Mouse (Mus musculus) CH12.LX (cell line): ENCODE data around the gene Sh2b1. TPM values are rescaled to one million over a fixed set of nuclear protein-coding genes. Genes with fewer than 3 reads are reported as not detected.

Source experiments
- DNase-seq: peaks from one replicate; pipeline ENCODE4 v3.0.0-alpha.2; 2013; ENCODE audit errors: extremely low read depth
- H3K27ac ChIP-seq: 2 replicates; pipeline ENCODE4 v1.5.1; 2012; ENCODE audit warnings: low read depth, mild to moderate bottlenecking, control low read depth, moderate library complexity; ENCODE audit not compliant: insufficient read depth
- H3K27me3 ChIP-seq: replicated peaks from 2 replicates; pipeline ENCODE3; 2012; ENCODE audit warnings: inconsistent platforms
- H3K36me3 ChIP-seq, 2 experiments: replicated peaks in 1 of 2; 2 replicates each; pipeline versions ENCODE3 to v1.6.1; 2012; ENCODE audit warnings: inconsistent platforms in 1 of 2, low read length in 1 of 2, mild to moderate bottlenecking in 1 of 2, mixed read lengths in 1 of 2, moderate library complexity in 1 of 2; ENCODE audit not compliant: control insufficient read depth in 1 of 2, insufficient read depth in 1 of 2
- H3K4me1 ChIP-seq, 2 experiments: 2 replicates each; pipeline ENCODE4 v1.6.1; 2012; ENCODE audit warnings: inconsistent platforms in 1 of 2, moderate library complexity in 1 of 2; ENCODE audit not compliant: insufficient read depth in 2 of 2, control insufficient read depth in 1 of 2
- H3K4me2 ChIP-seq: 2 replicates; pipeline ENCODE4 v1.6.1; 2012; ENCODE audit warnings: low read depth, mild to moderate bottlenecking, control low read depth; ENCODE audit not compliant: poor library complexity, insufficient read depth, severe bottlenecking
- H3K4me3 ChIP-seq, 3 experiments: fragments of 150-350 bp in 1 of 3; sonication (generic) in 1 of 3; replicated peaks in 1 of 3; 2 replicates each; pipeline versions ENCODE3 to v1.5.1; 2011 to 2012; ENCODE audit warnings: low read depth in 2 of 3, low read length in 2 of 3, mild to moderate bottlenecking in 2 of 3, moderate library complexity in 2 of 3, control low read depth in 1 of 3, improper control_type of control experiment in 1 of 3, inconsistent platforms in 1 of 3, mixed read lengths in 1 of 3; ENCODE audit not compliant: poor library complexity in 1 of 3
- H3K79me2 ChIP-seq: replicated peaks from 2 replicates; pipeline ENCODE4 v1.6.1; 2012; ENCODE audit warnings: mild to moderate bottlenecking, moderate library complexity; ENCODE audit not compliant: control insufficient read depth, poor library complexity, insufficient read depth, severe bottlenecking; ENCODE audit errors: extremely low read depth
- H3K9ac ChIP-seq: 2 replicates; pipeline ENCODE4 v1.6.1; 2012; ENCODE audit warnings: low read depth, mild to moderate bottlenecking, control low read depth, moderate library complexity; ENCODE audit not compliant: insufficient read depth
- H3K9me3 ChIP-seq: replicated peaks from 2 replicates; pipeline ENCODE3; 2012; ENCODE audit warnings: low read length, inconsistent platforms, mixed read lengths
- BHLHE40 ChIP-seq: IDR thresholded peaks from 2 replicates; pipeline ENCODE4 v1.6.1; 2011; ENCODE audit warnings: mild to moderate bottlenecking, low read depth, low read length, improper control_type of control experiment
- CTCF ChIP-seq, 2 experiments: IDR thresholded peaks in 1 of 2; conservative IDR thresholded peaks in 1 of 2; 2 replicates each; pipeline ENCODE4 v1.5.1; 2011 to 2012; ENCODE audit warnings: low read depth in 2 of 2, low read length in 2 of 2, improper control_type of control experiment in 1 of 2, inconsistent platforms in 1 of 2, mild to moderate bottlenecking in 1 of 2, moderate library complexity in 1 of 2
- E2F4 ChIP-seq: IDR thresholded peaks from 2 replicates; pipeline ENCODE4 v1.6.1; 2011; ENCODE audit warnings: low read depth, low read length, improper control_type of control experiment; ENCODE audit not compliant: insufficient replicate concordance
- ELF1 ChIP-seq: IDR thresholded peaks from 2 replicates; pipeline ENCODE4 v1.6.1; 2014; ENCODE audit warnings: low read depth, mild to moderate bottlenecking, inconsistent platforms, low read length, improper control_type of control experiment
- EP300 ChIP-seq: IDR thresholded peaks from 2 replicates; pipeline ENCODE4 v1.6.1; 2011; ENCODE audit warnings: low read length, improper control_type of control experiment
- GABPA ChIP-seq: IDR thresholded peaks from 2 replicates; pipeline ENCODE4 v1.6.1; 2012; ENCODE audit warnings: low read depth, low read length, improper control_type of control experiment, inconsistent platforms; ENCODE audit not compliant: insufficient replicate concordance
- HCFC1 ChIP-seq: IDR thresholded peaks from 2 replicates; pipeline ENCODE4 v1.6.1; 2012; ENCODE audit warnings: low read depth, mild to moderate bottlenecking, inconsistent platforms, low read length, improper control_type of control experiment
- JUN ChIP-seq: IDR thresholded peaks from 2 replicates; pipeline ENCODE4 v1.6.1; 2011; ENCODE audit warnings: low read depth, mild to moderate bottlenecking, low read length, improper control_type of control experiment, moderate library complexity; ENCODE audit not compliant: insufficient read depth
- KAT2A ChIP-seq: IDR thresholded peaks from 2 replicates; pipeline ENCODE4 v1.6.1; 2012; ENCODE audit warnings: low read length, improper control_type of control experiment, inconsistent platforms; ENCODE audit not compliant: insufficient replicate concordance
- MAFK ChIP-seq: IDR thresholded peaks from 2 replicates; pipeline ENCODE4 v1.6.1; 2011; ENCODE audit warnings: low read length, improper control_type of control experiment; ENCODE audit not compliant: insufficient replicate concordance
- MAX ChIP-seq: IDR thresholded peaks from 2 replicates; pipeline ENCODE4 v1.6.1; 2011; ENCODE audit warnings: low read length, improper control_type of control experiment
- MEF2A ChIP-seq: IDR thresholded peaks from 2 replicates; pipeline ENCODE4 v1.6.1; 2014; ENCODE audit warnings: low read depth, mild to moderate bottlenecking, inconsistent platforms, low read length, improper control_type of control experiment, borderline replicate concordance
- MYC ChIP-seq: IDR thresholded peaks from 2 replicates; pipeline ENCODE4 v1.6.1; 2011; ENCODE audit warnings: low read depth, mild to moderate bottlenecking, improper control_type of control experiment, low read length
- NELFE ChIP-seq: IDR thresholded peaks from 2 replicates; pipeline ENCODE4 v1.6.1; 2011; ENCODE audit warnings: low read depth, low read length, improper control_type of control experiment
- NRF1 ChIP-seq: IDR thresholded peaks from 2 replicates; pipeline ENCODE4 v1.6.1; 2014; ENCODE audit warnings: low read depth, mild to moderate bottlenecking, inconsistent platforms, low read length, improper control_type of control experiment, moderate library complexity
- PAX5 ChIP-seq: IDR thresholded peaks from 2 replicates; pipeline ENCODE4 v1.6.1; 2012; ENCODE audit warnings: low read length, inconsistent platforms, mixed read lengths
- POLR2A ChIP-seq: IDR thresholded peaks from 2 replicates; pipeline ENCODE4 v1.6.1; 2011; ENCODE audit warnings: low read depth, mild to moderate bottlenecking, improper control_type of control experiment, low read length
- POLR2AphosphoS2 ChIP-seq: IDR thresholded peaks from 2 replicates; pipeline ENCODE4 v1.6.1; 2011; ENCODE audit warnings: low read depth, low read length, improper control_type of control experiment
- RCOR1 ChIP-seq: conservative IDR thresholded peaks from 2 replicates; pipeline ENCODE4 v1.6.1; 2012; ENCODE audit warnings: low read depth, mild to moderate bottlenecking, inconsistent platforms, low read length, improper control_type of control experiment
- SMC3 ChIP-seq: IDR thresholded peaks from 2 replicates; pipeline ENCODE4 v1.6.1; 2011; ENCODE audit warnings: low read depth, low read length, improper control_type of control experiment
- TBP ChIP-seq: conservative IDR thresholded peaks from 2 replicates; pipeline ENCODE4 v1.6.1; 2011; ENCODE audit warnings: low read depth, low read length, improper control_type of control experiment
- TCF12 ChIP-seq: IDR thresholded peaks from 2 replicates; pipeline ENCODE4 v1.6.1; 2014; ENCODE audit warnings: low read depth, mild to moderate bottlenecking, inconsistent platforms, low read length, improper control_type of control experiment
- UBTF ChIP-seq: IDR thresholded peaks from 2 replicates; pipeline ENCODE4 v1.6.1; 2012; ENCODE audit warnings: low read depth, mild to moderate bottlenecking, inconsistent platforms, low read length, improper control_type of control experiment, moderate library complexity
- USF1 ChIP-seq: IDR thresholded peaks from 2 replicates; pipeline ENCODE4 v1.6.1; 2014; ENCODE audit warnings: low read depth, mild to moderate bottlenecking, inconsistent platforms, low read length, improper control_type of control experiment
- ZC3H11A ChIP-seq: IDR thresholded peaks from 2 replicates; pipeline ENCODE4 v1.6.1; 2012; ENCODE audit warnings: low read depth, mild to moderate bottlenecking, inconsistent platforms, low read length, improper control_type of control experiment
- ZKSCAN1 ChIP-seq: IDR thresholded peaks from 2 replicates; pipeline ENCODE4 v1.6.1; 2012; ENCODE audit warnings: low read depth, inconsistent platforms, low read length, improper control_type of control experiment, borderline replicate concordance
- ZMIZ1 ChIP-seq: IDR thresholded peaks from 2 replicates; pipeline ENCODE4 v1.6.1; 2012; ENCODE audit warnings: low read depth, mild to moderate bottlenecking, inconsistent platforms, low read length, improper control_type of control experiment
- ZNF384 ChIP-seq: IDR thresholded peaks from 2 replicates; pipeline ENCODE4 v1.6.1; 2012; ENCODE audit warnings: low read depth, low read length, improper control_type of control experiment, inconsistent platforms
- dilution Hi-C: fragments of 300-500 bp; cut with MboI; formaldehyde crosslinking; loops from 2 replicates; pipeline ENCODE4 v1.14.3; 2020; ENCODE audit warnings: low sequenced_read_pairs; ENCODE audit not compliant: extremely low pct_unique_long_range_greater_than_20kb, extremely low pct_ligation_motif_present
- in situ Hi-C: fragments of 300-500 bp; cut with MboI; formaldehyde crosslinking; loops from 3 replicates; pipeline ENCODE4 v1.14.3; 2019; ENCODE audit warnings: low sequenced_read_pairs, low pct_ligation_motif_present, low pct_unique_long_range_greater_than_20kb, mixed read lengths
- polyA plus RNA-seq: library from polyadenylated mRNA; unstranded; fragments of >175 nt; gene quantifications from 2 replicates; pipeline ENCODE4 v1.2.1, GENCODE M21; 2012; ENCODE audit warnings: low read depth; ENCODE audit not compliant: insufficient read length
- total RNA-seq, 2 experiments: library from RNA; depleted of rRNA; stranded (reverse); fragments of 300-350 nt in 1 of 2; fragments of >200 nt in 1 of 2; gene quantifications; 2 replicates each; pipeline ENCODE4 v1.2.3; 2012 to 2014

Gene Sh2b1
- total and polyA plus RNA-seq, 3 experiments: 5.2 to 31.3 (median 13.4) TPM

- H3K27ac ChIP-seq: no peak overlapping the region
- no peak overlapping the region for H3K9ac ChIP-seq
- in situ Hi-C loops (no loop called here), dilution Hi-C loops (no loop called here)
- TF ChIP-seq MAX: no peak
- TF ChIP-seq TBP: no peak
- H3K4me3 ChIP-seq: no peak overlapping the region
- H3K9me3 ChIP-seq: no peaks in the 10 kb centered on the region
- H3K4me1 ChIP-seq: peaks cover 8 to 65% of the 10 kb centered on the region in 2 experiments
- H3K4me2 ChIP-seq: no peak overlapping the region
- peaks cover 45% of the 10 kb centered on the region for H3K79me2 ChIP-seq
- H3K27me3 ChIP-seq: no peaks in the 10 kb centered on the region
- DNase-seq: no peak
- H3K36me3 ChIP-seq: peaks cover 76 to 83% of the 10 kb centered on the region in 2 experiments
Observed at GRCm38 (mm10) chr7:126497966-126498365, 22.7 kb upstream of the Sh2b1 start.

GRCm38 (mm10) chr7:126496475-126496874, 21.3 kb upstream of the Sh2b1 start:
- Histone ChIP-seq H3K27me3 (no peaks in the 10 kb centered on the region), H3K9me3 (no peaks in the 10 kb centered on the region), H3K4me1 (peaks cover 13 to 76% of the 10 kb centered on the region in 2 experiments), H3K27ac (no peak overlapping the region), H3K4me3 (no peak overlapping the region), H3K9ac (no peak overlapping the region), H3K79me2 (peaks cover 42% of the 10 kb centered on the region), H3K4me2 (no peak overlapping the region), H3K36me3 (peaks cover 87 to 97% of the 10 kb centered on the region in 2 experiments)
- no peak for DNase-seq
- dilution Hi-C loops: no loop called here
- in situ Hi-C loops: no loop called here
- TF ChIP-seq SMC3 (no peak), ZNF384 (no peak), UBTF (no peak), PAX5 (no peak), NRF1 (no peak), ZKSCAN1 (no peak), USF1 (no peak), ZC3H11A (no peak), TCF12 (no peak), POLR2AphosphoS2 (no peak), HCFC1 (no peak), GABPA (no peak)

- no peak overlapping the region for H3K27ac ChIP-seq
- no peak overlapping the region for H3K4me2 ChIP-seq
- H3K27me3 ChIP-seq: no peaks in the 10 kb centered on the region
- in situ Hi-C loops: no loop called here
- peaks cover 22% of the 10 kb centered on the region for H3K79me2 ChIP-seq
- dilution Hi-C loops: no loop called here
- peaks cover 89 to 96% of the 10 kb centered on the region in 2 experiments for H3K36me3 ChIP-seq
- H3K9ac ChIP-seq: no peak overlapping the region
- peaks cover 5 to 62% of the 10 kb centered on the region in 2 experiments for H3K4me1 ChIP-seq
- H3K4me3 ChIP-seq: no peak overlapping the region
- H3K9me3 ChIP-seq: no peaks in the 10 kb centered on the region
- TF ChIP-seq ELF1 (no peak), UBTF (no peak), JUN (no peak), E2F4 (no peak), BHLHE40 (no peak), CTCF (conservative IDR thresholded peaks at IDR 0.05 in 1 of 2, IDR thresholded peaks at IDR 0.05 in 1 of 2; ENCODE audit: low read depth in 2 of 2, low read length in 2 of 2) (no peak), MEF2A (no peak), KAT2A (no peak), GABPA (no peak), RCOR1 (no peak), MAFK (no peak), EP300 (no peak), NELFE (no peak), NRF1 (no peak), MAX (no peak), POLR2A (no peak), MYC (no peak), ZMIZ1 (no peak), HCFC1 (no peak), TCF12 (no peak)
- DNase-seq: no peak
Observed at GRCm38 (mm10) chr7:126494120-126494519, 18.9 kb upstream of the Sh2b1 start.
